Mouse (Mus musculus) embryonic stem cell, embryonic (primary cell): Measurements from ENCODE around the gene Rgl2.

Source experiments
- CTCF ChIA-PET, 4 experiments: fragments of 300-600 bp in 2 of 4; fragments of 350-600 bp in 2 of 4; sonication (Branson Sonifier 250); formaldehyde crosslinking; loops; one replicate each; lab custom pipeline; 2022; ENCODE audit warnings: inconsistent platforms in 2 of 4; lab: Charles Lee
- POLR2A ChIA-PET, 4 experiments: fragments of 300-600 bp in 2 of 4; fragments of 350-600 bp in 2 of 4; sonication (Branson Sonifier 250); formaldehyde crosslinking; loops; one replicate each; lab custom pipeline; 2022; ENCODE audit warnings: antibody characterized with exemption in 4 of 4, inconsistent platforms in 1 of 4; lab: Charles Lee

The Rgl2 gene

GRCm38 (mm10) chr17:33973572-33973971 is 44.2 kb downstream of the Rgl2 start:
- POLR2A ChIA-PET: interaction anchor here (0.6 to 9.6 kb wide), 19 partner anchors 8 to 1296 kb away, joined by 3 to 108 read pairs (median 7); partner anchors contain the start of genes Rps18 (in 4 of the 4), Vps52 (in 4 of the 4), B3galt4 (in 3 of the 4) and H2-K1 (in 1 of the 4)
- CTCF ChIA-PET: interaction anchor here in 3 of 4 experiments (0.6 to 3.1 kb wide), 14 partner anchors 8 to 1328 kb away, joined by 3 to 28 read pairs (median 5); partner anchors contain the start of gene Rps18 (in 1 of the 3)

- CTCF ChIA-PET: interaction anchor here (0.6 to 2.3 kb wide), 11 partner anchors 9 to 1462 kb away, joined by 3 to 18 read pairs (median 5); no protein-coding TSS in a partner anchor
- POLR2A ChIA-PET: interaction anchor here in 3 of 4 experiments (0.6 to 7.4 kb wide), 28 partner anchors 9 to 1728 kb away, joined by 3 to 39 read pairs (median 4); partner anchors contain the start of genes Rps18 (in 3 of the 3), Rxrb (in 3 of the 3), Slc39a7 (in 3 of the 3) and Vps52 (in 3 of the 3)
Measured at GRCm38 (mm10) chr17:33977861-33978557, 48.7 kb downstream of the Rgl2 start.

- CTCF ChIA-PET: interaction anchor here in 3 of 4 experiments (0.6 to 2.3 kb wide), 9 partner anchors 10 to 1490 kb away, joined by 3 to 18 read pairs (median 5); no protein-coding TSS in a partner anchor
- POLR2A ChIA-PET: interaction anchor here in 3 of 4 experiments (0.6 to 7.4 kb wide), 31 partner anchors 9 to 890 kb away, joined by 3 to 39 read pairs (median 4); partner anchors contain the start of genes Rps18 (in 3 of the 3), Rxrb (in 3 of the 3), Slc39a7 (in 3 of the 3) and Vps52 (in 3 of the 3)
Measured at GRCm38 (mm10) chr17:33978631-33979031, 49.3 kb downstream of the Rgl2 start.

- POLR2A ChIA-PET: interaction anchor here in 3 of 4 experiments (0.6 to 7.4 kb wide), 35 partner anchors 10 to 191 kb away, joined by 3 to 39 read pairs (median 4); partner anchors contain the start of genes Ndufa7 (in 3 of the 3), Rps18 (in 3 of the 3), Rps28 (in 3 of the 3) and Vps52 (in 3 of the 3)
- CTCF ChIA-PET: interaction anchor here (0.8 to 3.2 kb wide), 10 partner anchors 11 to 1489 kb away, joined by 3 to 29 read pairs (median 6); partner anchors contain the start of genes Rxrb (in 1 of the 4) and Slc39a7 (in 1 of the 4)
Measured at GRCm38 (mm10) chr17:33979512-33980050, 50.2 kb downstream of the Rgl2 start.

- ChIA-PET POLR2A (interaction anchor here in 3 of 4 experiments (0.6 to 7.4 kb wide), 39 partner anchors 8 to 190 kb away, joined by 3 to 39 read pairs (median 4); partner anchors contain the start of genes Ndufa7 (in 3 of the 3), Rps18 (in 3 of the 3), Rps28 (in 3 of the 3) and Rxrb (in 3 of the 3)), CTCF (interaction anchor here (0.6 to 3.2 kb wide), 20 partner anchors 8 to 1488 kb away, joined by 3 to 29 read pairs (median 5); partner anchors contain the start of genes Rps18 (in 1 of the 4), Rxrb (in 1 of the 4), Slc39a7 (in 1 of the 4) and Vps52 (in 1 of the 4))
Measured at GRCm38 (mm10) chr17:33980181-33981035, 51.1 kb downstream of the Rgl2 start.

GRCm38 (mm10) chr17:33981192-33981909 is 52.0 kb downstream of the Rgl2 start:
- ChIA-PET POLR2A (interaction anchor here in 3 of 4 experiments (0.6 to 7.4 kb wide), 29 partner anchors 9 to 168 kb away, joined by 3 to 39 read pairs (median 5); partner anchors contain the start of genes Ndufa7 (in 3 of the 3), Rps28 (in 3 of the 3), Rxrb (in 3 of the 3) and Slc39a7 (in 3 of the 3)), CTCF (interaction anchor here (0.5 to 3.2 kb wide), 23 partner anchors 9 to 1488 kb away, joined by 3 to 29 read pairs (median 6); partner anchors contain the start of genes Rps18 (in 1 of the 4), Rxrb (in 1 of the 4), Slc39a7 (in 1 of the 4) and Vps52 (in 1 of the 4))

- CTCF ChIA-PET: interaction anchor here (0.6 to 3.2 kb wide), 30 partner anchors 9 to 1438 kb away, joined by 3 to 29 read pairs (median 5); partner anchors contain the start of genes Pfdn6 (in 1 of the 4), Rxrb (in 1 of the 4), Slc39a7 (in 1 of the 4) and Wdr46 (in 1 of the 4)
- POLR2A ChIA-PET: interaction anchor here in 3 of 4 experiments (0.6 to 7.4 kb wide), 16 partner anchors 9 to 1438 kb away, joined by 3 to 39 read pairs (median 4); partner anchors contain the start of genes H2-K1 (in 2 of the 3), Rps18 (in 2 of the 3), Vps52 (in 2 of the 3) and B3galt4 (in 1 of the 3)
Measured at GRCm38 (mm10) chr17:33982136-33982535, 52.8 kb downstream of the Rgl2 start.
